Mouse (Mus musculus) naive thymus-derived CD4-positive, alpha-beta T cell, adult 2 months (primary cell): ENCODE data around the gene Rgs1.

Source experiments
- DNase-seq: peaks from one replicate; pipeline ENCODE4 v3.0.0-alpha.2; 2011; ENCODE audit warnings: low read depth

Gene Rgs1

GRCm38 (mm10) chr1:144248923-144249322, at the start of gene Rgs1:
Rgs1 (minus strand) TSS chr1:144249242.
- peak; percentile 84 for DNase-seq

- peak; percentile 20 for DNase-seq
These were observed 34.3 kb upstream of the Rgs1 start for GRCm38 (mm10) chr1:144283020-144284014.

- no peak for DNase-seq
These were observed 31.0 kb upstream of the Rgs1 start for GRCm38 (mm10) chr1:144280056-144280455.

- DNase-seq: peak; percentile 61
These were observed 23.9 kb upstream of the Rgs1 start for GRCm38 (mm10) chr1:144272991-144273390.

GRCm38 (mm10) chr1:144269112-144269511, 20.1 kb upstream of the Rgs1 start:
- no peak for DNase-seq

- no peak for DNase-seq
These were observed 18.7 kb upstream of the Rgs1 start for GRCm38 (mm10) chr1:144267471-144268470.

- no peak for DNase-seq
These were observed 15.0 kb upstream of the Rgs1 start for GRCm38 (mm10) chr1:144264000-144264399.

- no peak for DNase-seq
These were observed 13.0 kb upstream of the Rgs1 start for GRCm38 (mm10) chr1:144262008-144262407.

GRCm38 (mm10) chr1:144258779-144259178, 9.7 kb upstream of the Rgs1 start:
- no peak for DNase-seq

GRCm38 (mm10) chr1:144256556-144257331, 7.7 kb upstream of the Rgs1 start:
- no peak for DNase-seq

GRCm38 (mm10) chr1:144248206-144248605, 836 bp downstream of the Rgs1 start:
- DNase-seq: peak; percentile 24

GRCm38 (mm10) chr1:144247382-144247781, 1.7 kb downstream of the Rgs1 start:
- no peak for DNase-seq

- peak; percentile 71 for DNase-seq
These were observed 5.5 kb downstream of the Rgs1 start for GRCm38 (mm10) chr1:144243511-144243910.

- DNase-seq: no peak
These were observed 9.8 kb downstream of the Rgs1 start for GRCm38 (mm10) chr1:144239195-144239594.

- DNase-seq: no peak
These were observed 33.8 kb downstream of the Rgs1 start for GRCm38 (mm10) chr1:144215230-144215629.

GRCm38 (mm10) chr1:144210912-144211311, 38.1 kb downstream of the Rgs1 start:
- DNase-seq: no peak

- no peak for DNase-seq
These were observed 42.6 kb downstream of the Rgs1 start for GRCm38 (mm10) chr1:144206281-144207061.

- DNase-seq: no peak
These were observed 44.3 kb downstream of the Rgs1 start for GRCm38 (mm10) chr1:144204766-144205165.

- DNase-seq: peak; percentile 22
These were observed 46.1 kb downstream of the Rgs1 start for GRCm38 (mm10) chr1:144202939-144203338.

- no peak for DNase-seq
These were observed 48.5 kb downstream of the Rgs1 start for GRCm38 (mm10) chr1:144200496-144200895.

GRCm38 (mm10) chr1:144199538-144199937, 49.5 kb downstream of the Rgs1 start:
- DNase-seq: no peak
